Mouse (Mus musculus): ENCODE measurements around the gene Tlcd1.

Tlcd1 gene

DNA sequence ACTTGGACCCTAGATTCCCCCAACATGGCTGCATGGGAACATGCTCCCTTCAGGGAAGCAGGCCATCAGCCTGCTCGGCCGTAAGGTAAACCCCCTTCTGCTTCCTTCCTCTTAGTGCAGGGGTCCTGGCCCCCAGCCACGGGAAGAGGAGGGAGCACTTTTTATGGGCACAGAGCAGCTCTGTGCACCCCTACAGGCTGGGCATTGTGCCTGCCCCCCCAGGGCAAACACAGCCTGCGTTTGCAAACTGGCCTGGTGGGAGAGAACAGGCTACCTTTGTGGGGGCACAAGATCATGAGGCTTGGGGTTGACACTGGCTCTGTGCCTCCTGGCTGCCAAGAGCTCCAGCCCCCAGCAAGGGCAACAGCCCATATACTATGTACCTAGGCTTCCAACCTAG is 14.5 kb upstream of the Tlcd1 start:
- DNase-seq, result no peak

DNA sequence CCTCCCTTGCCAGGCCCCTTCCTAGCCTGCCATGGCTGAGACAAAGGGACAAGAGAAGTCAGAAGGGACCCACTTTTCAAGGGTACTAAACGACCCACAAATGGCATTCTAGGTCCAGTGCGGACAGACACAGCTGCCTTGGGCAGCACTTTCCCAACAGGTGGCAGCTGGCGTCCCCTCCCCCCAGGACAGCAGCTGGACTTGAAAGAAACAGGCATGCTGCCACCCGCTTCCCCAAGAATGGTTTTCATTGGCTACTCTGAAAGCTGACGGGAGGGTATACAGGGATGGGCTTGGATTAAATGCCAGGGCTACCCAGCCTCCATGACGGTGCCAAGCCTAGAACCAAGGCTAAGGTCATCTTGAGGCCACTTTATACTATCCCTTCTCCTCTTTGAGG is 14.0 kb upstream of the Tlcd1 start:
- DNase-seq, result peak; percentile 55

DNA sequence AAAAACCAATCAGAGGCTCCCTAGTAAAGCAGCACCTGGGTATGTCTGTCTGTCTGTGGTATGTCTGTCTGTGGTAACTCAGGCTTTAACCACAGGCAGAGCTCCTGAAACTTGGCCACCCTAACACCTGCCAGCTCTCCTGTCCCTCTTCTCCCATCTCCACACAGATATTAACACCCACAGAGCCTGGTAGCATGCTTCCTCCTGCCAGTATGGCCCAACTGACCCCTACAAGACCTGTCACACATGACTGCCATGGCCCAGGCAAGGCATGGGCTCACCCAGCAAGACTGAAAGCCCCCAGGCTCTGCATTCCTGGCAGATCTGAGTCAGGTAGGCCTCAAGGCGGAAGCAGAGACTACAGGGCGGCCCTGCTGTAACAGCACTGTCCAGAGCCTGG is 13.5 kb upstream of the Tlcd1 start:
- DNase-seq, result no peak

DNA sequence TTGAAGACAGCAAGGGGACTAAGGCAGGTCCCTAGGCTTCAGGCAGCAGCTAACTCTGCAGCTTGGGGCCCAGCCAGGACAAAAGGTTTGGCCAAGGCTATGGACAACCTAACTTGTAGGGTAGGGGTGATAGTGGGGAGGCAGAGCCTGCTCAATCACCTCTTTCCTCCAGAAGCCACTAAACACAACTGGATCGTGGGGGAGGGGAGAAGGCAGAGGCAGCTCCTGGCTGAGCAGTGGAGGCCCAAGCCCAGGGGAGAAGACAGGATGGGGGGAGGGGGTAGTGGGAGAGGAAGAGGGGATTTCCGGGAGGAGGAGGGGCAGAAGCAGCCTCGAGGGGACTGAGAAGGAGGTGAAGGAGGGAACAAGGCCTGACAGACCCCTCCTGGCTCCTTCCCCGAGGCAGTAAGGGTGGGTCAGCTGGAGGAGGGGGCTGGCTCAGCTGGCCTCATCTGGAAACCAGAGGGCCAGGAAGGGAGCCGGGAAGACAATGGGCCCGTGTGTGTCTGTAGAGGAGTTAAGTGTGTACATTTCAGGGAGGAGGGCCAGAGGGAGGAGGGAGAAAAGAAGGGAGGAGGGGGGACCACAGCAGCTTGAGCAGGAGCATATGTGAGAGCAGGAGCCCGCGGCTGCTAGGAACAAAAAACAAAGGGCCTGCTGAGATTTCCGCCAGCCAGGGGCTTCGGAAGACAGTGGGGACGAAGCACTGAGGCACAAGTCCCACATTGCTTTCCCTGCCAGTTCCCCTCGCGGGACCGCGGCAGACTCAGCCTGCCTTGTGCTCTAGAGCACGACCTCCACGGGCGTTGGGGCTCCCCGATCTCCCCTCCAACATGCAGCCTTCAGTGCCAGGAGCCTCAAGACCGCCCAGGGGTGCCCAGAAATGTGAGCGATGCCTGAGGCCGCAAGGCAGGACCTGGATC is 12.6 kb upstream of the Tlcd1 start:
- DNase-seq, result peak; percentile 64

DNA sequence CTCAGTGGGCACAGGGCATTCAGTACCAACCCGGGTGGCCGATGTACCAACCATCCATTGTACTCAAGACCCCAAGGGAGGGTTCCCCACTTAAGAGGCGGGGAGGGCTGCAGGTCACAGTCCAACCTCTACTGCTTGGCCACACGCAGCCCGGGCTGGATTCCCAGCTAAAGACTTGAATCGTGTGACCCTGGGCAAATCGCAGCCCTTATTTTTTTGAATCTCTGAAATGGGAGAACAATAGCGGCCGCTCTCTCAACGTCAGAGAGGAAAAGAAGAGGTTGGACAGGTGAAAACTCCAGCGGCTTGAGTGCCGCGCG is 11.9 kb upstream of the Tlcd1 start:
- DNase-seq, result no peak

DNA sequence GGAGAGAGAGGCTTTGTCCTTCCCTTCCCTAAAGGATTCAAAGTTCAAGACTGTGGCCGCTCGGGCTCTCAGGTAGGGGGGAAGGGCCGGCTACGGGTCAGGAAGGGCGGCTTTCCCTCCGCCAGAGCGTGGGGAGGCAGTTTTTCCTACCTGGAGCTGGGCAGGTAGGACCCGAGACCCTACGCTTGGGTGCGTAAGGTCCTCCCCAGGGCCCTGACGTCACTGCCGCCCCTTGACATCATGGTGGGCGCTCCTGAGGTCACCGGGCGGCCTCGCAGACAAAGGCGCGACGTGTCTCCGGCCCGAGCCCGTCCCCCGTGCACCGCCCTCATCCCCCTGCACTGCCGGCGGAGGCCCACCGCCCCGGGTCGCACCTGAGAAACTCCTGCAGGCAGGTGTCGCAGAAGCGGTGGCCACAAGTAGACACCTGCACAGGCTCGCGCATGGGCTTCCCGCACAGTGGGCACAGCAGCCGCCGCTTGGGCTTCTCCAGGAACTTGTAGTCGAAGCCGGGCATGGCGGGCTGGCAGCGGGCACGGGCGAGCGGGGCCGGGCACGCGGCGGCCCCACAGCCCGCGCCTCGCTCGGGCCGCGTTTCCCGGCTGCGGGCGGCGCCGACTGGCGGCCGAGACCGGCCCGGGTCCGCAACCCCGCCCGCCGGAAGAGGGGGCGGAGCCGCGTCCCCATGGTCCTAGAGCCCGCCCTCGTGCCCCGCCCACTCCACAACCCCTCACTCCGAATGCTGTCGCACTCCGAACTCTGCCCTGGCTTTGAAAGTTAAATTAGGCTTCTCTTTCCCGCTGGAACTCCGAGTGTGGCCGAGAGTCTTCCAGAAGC is 11.4 kb upstream of the Tlcd1 start, which contains the start of gene Traf4:
Gene Traf4, minus strand, starts transcription at position 666 of the 837 bp plus-strand sequence.
- peak; percentile 74 for DNase-seq

DNA sequence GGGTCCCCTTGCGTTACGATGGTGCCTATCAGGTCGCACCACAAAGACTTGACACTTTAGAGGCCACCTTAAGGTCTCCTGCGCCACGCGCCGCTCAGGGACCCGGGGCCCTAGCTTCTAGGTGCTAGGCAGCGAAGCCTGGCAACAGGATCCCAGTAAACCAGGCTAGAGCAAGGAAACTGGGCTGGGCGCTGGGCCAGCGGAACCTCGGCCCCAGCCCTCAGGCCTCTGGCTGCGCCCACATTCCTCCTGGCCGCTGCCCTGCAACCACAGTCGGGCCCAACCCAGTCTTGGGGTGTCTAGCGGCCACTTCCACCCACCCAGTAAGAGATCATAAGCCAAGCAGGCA is 10.8 kb upstream of the Tlcd1 start:
- DNase-seq, result peak; percentile 91

DNA sequence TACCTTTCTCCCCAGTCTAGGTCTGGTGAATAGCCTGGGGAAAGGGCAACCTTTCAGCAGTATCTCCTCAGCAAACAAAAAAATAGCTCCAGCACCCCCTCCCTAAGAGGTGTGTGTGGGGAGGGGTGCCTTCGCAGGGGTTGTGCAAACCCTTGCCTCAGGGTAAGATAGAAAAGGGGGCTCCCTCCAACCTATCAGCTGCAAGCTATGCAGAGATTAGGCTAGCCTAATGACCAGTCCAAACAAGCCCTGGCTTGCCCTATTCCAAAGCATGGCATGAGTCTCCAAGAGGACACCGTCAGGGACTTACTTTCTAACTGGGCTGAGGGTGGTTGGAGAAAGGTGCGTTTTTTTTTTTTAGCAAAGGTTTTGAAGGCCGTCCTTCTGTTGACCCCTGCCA is 10.3 kb upstream of the Tlcd1 start:
- no peak for DNase-seq

DNA sequence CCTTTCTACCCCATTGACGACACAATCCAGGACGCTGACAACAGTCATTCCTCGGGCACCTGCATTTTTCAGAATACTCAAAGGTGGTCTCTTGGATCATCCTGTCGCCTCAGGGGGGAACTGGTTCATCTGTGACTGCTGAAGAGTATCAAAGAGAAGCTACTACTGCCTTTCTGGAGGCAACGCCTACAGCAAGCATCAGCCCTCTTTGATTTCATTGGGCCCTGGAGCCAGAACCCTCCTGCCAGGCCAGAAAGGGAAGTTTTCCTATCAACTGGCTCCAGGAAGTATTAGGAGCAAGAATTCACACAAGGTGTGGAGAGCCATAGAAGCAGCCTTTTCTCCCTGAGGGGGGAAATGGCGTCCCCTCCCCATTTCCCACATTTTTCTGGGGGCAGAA is 9.9 kb upstream of the Tlcd1 start:
- DNase-seq, result no peak

DNA sequence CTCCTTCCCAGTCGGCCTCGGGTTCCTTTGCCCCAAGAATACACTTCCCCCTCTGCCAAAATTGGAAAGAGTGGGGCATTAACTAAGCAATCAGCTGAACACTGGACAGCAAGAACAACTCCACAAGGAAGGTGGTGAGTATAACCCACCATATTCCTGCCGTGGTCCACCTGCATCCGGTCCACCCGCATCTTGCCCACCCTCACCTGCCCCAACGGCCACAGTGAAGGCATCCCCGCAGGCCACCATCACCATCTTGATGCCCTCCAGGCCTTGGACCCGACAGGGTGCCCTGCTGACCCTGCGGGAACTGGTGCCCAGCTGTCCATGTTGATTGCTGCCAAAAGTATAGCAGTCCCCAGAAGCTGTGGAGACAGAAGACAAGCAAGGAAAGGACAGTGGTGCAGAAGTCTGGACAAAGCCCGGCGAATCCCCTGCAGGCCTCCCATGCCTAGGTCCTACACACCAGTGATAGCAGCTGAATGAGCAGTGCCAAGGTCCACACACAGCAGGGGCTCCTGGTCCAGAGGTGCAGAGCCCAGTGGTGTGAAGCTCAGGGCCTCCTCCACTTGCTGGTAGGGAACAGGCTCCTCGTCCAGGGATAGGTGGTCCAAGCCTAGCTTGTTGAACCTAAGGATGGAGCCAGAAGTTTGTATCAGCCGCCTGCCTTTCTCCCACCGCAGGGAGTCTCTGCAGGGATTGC is 9.1 kb upstream of the Tlcd1 start:
- no peak for DNase-seq

DNA sequence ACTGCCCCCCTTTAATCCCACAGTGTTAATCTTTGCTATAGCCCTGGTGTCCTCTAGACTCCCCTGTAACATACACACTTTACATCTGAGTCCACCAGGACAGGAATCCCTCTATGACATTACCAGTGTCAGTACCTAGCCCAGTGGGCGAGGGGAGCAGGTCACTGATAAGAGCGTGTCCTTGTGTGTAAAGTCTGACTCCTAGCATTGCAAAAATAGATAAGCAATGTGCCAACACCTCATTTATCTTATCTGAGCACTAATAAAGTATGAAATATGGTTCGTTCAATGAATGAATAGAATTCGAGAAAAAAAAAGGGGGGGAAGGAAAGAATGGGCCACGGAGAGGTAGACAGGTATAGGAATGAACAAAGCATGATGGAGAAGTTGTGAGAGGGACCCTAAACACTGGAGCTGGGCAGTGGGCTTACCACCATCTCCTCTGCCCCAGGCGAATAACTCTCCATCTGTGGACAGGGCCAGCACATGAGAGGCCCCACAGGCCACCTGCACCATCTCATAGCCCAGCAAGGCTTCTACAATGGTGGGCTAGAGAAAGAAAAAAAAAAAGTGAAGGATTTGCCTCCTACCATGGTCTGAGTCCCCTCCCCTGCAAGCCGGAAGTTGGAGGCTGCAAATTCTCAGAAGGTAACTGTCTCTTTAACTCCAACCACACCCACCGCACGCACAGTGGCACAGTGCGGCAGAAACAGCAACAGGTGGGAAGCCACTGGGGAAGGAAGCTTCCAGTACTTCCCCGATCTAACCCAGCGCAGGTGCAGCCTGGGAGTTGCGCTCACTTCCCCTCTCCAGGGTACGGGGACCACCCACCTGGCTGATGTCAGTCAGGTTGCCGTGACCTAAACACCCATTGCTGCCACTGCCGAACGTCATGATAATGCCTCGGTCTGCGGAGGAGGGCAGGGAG is 7.7 kb upstream of the Tlcd1 start:
- DNase-seq, result no peak

DNA sequence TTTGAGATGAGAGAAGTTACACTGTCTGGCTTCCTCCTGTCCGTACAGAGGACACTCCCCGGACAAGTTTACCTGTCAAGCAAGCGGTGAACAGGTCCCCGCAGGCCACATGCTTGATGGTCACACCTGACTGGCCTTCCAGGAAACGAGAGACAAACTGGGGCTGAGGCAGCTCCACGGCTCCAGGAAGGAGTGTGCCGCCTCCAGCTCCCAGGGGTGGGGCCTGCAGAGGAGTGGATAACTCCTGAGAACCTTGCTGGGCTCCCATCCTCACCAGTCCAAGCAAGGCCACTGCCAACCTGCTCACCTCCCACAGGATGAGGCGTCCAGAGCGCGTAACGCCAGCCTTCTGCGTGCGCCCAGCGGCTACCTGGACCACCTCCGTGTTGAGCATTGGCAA is 6.2 kb upstream of the Tlcd1 start:
- peak; percentile 58 for DNase-seq

DNA sequence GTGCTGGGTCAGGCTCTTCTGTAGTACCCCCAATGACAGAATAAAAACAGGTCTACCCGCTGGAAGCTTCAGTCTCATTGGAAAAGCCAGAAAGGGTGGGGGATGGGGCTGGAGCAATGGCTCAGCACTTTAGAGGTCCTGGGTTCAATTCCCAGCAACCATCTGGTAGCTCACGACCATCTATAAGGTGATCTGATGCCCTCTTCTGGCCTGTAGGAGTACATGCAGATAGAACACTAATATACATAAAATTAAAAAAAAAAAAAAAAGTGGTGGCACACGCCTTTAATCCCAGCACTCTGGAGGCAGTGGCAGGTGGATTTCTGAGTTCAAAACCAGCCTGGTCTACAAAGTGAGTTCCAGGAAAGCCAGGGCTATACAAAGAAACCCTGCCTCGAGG is 5.2 kb upstream of the Tlcd1 start:
- no peak for DNase-seq

DNA sequence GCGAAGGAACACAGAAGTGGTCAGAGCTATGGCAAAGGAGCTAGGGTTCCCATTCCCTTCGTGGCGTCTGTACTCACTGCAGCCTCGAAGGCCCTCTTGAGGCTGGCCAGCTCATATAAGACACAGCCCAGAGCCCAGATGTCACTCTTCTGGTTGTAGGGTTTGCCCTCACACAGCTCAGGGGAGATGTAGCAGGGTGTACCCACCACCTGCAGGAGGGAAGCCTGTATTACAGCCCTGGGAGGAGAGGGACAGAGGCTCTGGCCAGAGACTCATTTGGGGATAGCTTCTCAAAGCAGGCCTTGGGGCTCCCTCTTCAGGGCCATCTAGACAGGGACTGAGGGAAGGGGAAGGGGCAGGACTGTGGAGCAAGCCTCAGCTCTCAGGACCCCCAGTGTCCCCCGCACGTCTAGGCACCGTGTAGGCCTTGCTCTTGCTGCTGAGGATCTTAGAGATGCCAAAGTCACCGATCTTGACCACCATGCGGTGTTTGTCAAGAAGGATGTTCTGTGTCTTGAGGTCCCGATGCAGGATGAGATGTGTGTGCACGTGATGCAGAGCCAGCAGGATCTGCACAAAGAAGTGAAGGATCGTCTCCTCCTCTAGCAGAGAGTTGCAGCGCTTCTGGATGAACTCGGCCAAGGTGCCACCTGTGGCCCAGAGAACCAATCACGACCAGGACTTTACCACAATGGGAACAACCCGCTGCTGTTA is 4.3 kb upstream of the Tlcd1 start:
- no peak for DNase-seq

DNA sequence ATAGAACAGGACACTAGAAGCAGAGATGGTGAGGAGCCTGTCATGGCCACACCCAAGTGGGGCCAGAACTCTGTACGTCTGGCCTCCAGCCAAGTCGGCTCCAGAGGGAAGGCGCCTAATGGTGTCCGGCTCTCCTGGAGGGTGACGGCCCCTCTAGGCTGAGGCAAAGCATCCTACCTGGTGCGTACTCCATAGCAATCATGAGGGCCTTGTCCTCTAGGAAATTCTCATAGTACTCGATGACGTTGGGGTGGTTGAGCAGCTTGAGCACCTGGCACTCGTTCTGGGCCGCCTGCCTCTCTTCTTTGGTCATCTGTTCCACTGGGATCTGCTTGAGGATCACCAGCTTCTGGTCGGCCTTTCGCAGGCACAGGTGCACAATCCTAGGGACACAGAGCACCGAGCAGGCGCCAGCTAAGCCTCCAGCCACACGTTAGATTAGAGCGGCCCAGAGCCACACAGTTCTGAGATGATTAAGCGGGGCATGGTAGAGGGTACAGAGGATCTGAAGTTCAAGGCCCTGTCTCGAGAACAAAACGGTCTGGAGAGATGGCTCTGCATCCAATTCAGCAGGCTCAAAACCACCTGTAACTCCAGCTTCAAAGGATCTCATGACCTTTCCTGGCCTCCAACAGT is 3.6 kb upstream of the Tlcd1 start:
- DNase-seq, result no peak

DNA sequence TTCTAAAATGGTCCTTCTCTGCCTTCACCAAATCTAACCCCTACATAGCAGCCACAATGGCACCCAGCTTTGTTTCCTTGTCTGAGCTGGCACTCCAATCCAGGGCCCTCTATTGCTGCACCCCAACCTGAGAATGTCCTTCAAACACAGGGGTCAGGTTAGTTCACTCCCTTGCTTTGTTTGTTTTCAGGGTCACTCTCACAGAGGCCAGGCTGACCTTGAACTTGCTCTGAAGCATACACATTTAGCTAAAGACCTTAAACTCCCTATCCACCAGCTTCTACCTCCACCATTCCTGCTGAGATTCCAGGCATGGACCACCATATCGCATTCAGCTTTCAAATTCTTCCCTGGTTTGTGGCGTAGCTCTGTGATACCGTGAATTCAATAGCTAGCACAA is 2.0 kb upstream of the Tlcd1 start:
- DNase-seq, result no peak

DNA sequence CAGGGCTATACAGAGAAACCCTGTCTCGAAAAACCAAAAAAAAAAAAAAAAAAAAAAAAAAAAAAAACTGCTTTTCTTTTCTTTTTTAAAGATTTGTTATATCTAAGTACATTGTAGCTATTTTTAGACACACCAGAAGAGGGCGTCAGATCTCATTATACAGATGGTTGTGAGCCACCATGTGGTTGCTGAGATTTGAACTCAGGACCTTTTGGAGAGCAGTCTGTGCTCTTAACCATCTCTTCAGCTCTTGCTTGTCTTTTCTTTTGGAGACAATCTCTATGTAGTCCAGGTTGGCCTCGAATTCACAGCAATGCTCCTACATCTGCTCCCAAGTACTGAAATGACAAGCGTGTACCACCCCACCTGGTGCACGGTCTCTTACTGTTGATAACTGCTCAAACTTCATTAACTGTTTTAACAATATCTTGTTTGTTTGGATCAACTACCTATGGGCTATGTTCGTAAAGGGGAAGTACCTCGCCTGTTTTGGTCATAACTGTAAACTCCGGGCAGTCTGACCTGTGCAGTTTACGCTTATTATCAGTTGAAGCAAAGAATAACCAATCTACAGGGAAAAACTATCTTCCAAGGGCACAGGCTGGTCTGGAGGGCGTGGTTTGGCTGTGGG is 625 bp upstream of the Tlcd1 start:
- DNase-seq, result no peak

DNA sequence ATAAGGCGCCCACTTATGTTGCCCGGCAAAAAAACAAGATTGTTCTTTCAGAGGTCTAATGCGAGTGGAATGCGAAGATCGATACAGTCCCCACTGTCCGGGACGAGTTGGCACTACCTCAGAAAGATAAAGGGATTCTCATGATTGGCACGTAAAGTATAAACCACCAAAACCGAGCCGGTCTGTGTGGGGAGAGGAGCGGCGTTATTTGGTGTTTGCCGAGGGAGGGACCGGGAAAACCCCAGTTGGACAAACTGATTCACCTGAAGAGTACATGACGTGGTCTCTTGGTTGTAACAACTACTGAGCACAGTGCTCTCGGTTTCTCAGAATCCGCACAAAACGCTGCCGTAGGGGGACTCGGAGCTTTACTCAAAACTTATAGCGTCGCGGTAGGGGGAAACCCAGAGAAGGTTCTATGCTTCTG is 407 bp downstream of the Tlcd1 start:
- no peak for DNase-seq

DNA sequence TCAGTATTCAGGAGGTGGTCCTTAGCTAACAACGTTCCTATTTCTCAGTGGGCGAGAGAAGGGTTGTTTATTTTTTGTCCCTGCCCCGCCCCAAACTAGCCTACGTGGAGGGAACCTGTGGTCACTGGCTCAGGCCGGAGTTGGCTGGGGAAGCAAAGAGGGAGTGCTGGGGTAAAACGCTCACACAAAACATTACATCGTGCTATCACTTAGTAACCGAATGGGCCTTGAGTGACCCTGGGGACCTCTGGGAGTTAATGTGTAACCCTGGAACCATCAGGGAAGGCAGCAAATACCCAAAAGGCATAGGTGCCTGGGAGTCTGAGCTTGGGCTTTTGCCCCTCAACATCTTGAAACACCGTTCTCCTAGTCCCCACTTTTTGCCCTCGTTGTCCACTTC is 926 bp downstream of the Tlcd1 start:
- DNase-seq, result no peak

Measured in kidney, adult 18-20 months (tissue).